Mouse (Mus musculus): ENCODE measurements around the gene Mnx1. TPM values are rescaled to one million over a fixed set of nuclear protein-coding genes. Genes with fewer than 3 reads are reported as not detected.

Mnx1 gene
- total RNA-seq (2021), result not detected
- long read RNA-seq, experiment 1, result 0 reads
- long read RNA-seq, experiment 2, result 0 reads

DNA sequence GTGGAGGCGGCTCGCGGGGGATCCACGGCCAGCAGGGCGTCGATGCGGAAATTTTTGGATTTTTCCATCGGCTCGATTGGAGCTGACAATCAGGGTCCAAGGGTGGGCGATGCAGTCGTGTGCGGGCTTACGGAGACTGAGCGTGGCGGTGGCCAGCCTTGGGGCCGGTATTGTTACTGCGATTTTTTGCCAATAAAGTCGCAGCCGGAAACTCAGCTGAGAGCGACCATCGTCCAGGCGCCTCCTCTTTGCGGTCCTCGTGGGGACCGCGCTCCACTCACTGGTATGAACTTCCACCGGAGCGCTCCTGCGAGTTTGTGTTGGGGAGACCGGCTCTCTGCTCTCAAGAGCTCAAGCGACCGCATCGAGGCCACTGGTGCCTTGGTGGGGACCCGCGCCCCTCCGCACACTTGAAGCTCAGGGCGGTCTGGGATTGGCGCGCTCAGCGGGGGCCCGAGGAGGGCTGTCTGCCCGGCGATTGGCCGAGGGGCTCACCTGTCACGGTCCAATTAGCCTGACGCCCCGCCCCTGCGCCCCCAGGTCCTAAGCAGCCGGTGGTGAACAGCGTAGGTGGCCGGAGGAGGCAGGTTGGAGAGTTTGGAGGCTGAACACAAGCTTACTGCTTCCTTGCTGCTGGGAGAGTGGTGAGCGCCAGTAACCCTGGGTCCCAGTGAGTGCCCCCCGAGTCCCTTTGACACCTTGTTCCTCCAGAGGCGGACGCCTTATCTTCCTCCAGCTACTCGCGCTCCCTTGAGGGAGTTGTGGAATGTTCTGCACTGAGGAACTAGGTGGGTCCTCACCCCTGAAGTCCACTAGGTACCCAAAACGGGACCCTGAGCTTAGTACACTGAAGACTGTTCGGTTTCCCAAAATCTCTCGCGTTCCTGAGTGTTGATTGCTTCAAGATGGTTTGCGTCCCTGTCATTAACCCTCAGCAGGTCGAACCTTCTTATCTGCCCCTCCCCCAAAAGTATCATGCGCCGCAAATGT, at the start of gene Mnx1:
Gene Mnx1 (minus strand): TSS at position 263 of the 990 bp plus-strand sequence.
- Histone ChIP-seq H3K27ac (no peak within 1 kb of the TSS), H3K4me3 (0 out of 2 replicates have a peak within 1 kb of the TSS, but pooled peaks have one; percentile 19)
- no peak for TF ChIP-seq CTCF (IDR thresholded peaks at IDR 0.05)
- intact Hi-C loops (cut with DNase I), result loop anchor here (5.0 kb wide), 1 partner anchor 1311 kb away; the partner anchor contains the start of gene En2
- DNase-seq (ENCODE audit: extremely low spot score in 1 of 2, low spot score in 2 of 2), result no peak

DNA sequence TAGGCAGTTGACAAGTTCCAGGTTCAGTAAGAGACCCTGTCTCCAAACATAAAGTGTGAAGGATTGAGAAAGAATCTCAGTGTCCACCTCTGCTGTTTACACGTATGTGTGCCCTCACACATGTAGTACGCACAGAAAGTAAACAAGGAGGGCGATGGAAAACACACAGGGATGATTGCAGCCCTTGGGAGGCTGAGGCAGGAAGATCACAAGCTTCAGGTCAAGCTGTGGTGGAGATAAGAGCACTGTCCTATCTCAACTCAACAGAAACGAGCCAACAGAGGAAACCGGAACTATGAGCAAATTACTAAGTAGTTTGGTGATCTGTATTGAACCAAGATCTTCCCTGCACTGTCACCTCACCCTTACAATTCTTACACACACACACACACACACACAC, 38.2 kb upstream of the Mnx1 start:
- Histone ChIP-seq H3K4me3 (no peak overlapping the region), H3K27ac (no peak overlapping the region)
- DNase-seq (ENCODE audit: extremely low spot score in 1 of 2, low spot score in 2 of 2), result no peak
- intact Hi-C loops (cut with DNase I), result no loop called here
- no peak for TF ChIP-seq CTCF (IDR thresholded peaks at IDR 0.05)

DNA sequence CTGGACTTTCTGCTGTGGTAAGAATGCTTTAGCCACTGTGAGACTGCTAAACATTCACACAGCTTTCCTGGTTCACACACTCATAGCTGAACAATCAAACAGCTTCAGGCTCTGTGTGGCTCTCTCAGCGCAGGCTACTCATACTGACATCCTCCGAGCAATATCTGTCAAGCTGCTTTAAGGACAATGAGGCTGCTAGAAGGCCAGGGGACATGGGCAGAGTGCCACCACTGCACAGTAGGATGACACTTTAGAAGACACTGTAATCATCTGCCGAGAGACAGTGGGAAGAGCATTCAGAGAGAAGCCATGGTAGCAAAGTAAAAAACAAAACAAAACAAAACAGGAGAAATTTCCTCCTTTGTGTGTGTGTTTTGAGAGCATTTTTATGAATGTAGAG, 37.6 kb upstream of the Mnx1 start:
- no peak for DNase-seq (ENCODE audit: extremely low spot score in 1 of 2, low spot score in 2 of 2)
- Histone ChIP-seq H3K4me3 (no peak overlapping the region), H3K27ac (no peak overlapping the region)
- TF ChIP-seq CTCF (IDR thresholded peaks at IDR 0.05), result no peak
- intact Hi-C loops (cut with DNase I), result no loop called here

GRCm38 (mm10) chr5:29507013-29507412, 28.7 kb upstream of the Mnx1 start:
- TF ChIP-seq CTCF (IDR thresholded peaks at IDR 0.05), result no peak
- intact Hi-C loops (cut with DNase I), result no loop called here
- DNase-seq (ENCODE audit: extremely low spot score in 1 of 2, low spot score in 2 of 2), result no peak
- no peak overlapping the region for H3K27ac ChIP-seq
- no peak overlapping the region for H3K4me3 ChIP-seq

- intact Hi-C loops (cut with DNase I), result loop anchor here (5.0 kb wide), 1 partner anchor 80 kb away; the partner anchor contains the start of gene Ube3c
- TF ChIP-seq CTCF (IDR thresholded peaks at IDR 0.05), result no peak
- H3K27ac ChIP-seq, result no peak overlapping the region
- no peak overlapping the region for H3K4me3 ChIP-seq
- no peak for DNase-seq (ENCODE audit: extremely low spot score in 1 of 2, low spot score in 2 of 2)
Measured at GRCm38 (mm10) chr5:29487321-29487720, 9.1 kb upstream of the Mnx1 start.

DNA sequence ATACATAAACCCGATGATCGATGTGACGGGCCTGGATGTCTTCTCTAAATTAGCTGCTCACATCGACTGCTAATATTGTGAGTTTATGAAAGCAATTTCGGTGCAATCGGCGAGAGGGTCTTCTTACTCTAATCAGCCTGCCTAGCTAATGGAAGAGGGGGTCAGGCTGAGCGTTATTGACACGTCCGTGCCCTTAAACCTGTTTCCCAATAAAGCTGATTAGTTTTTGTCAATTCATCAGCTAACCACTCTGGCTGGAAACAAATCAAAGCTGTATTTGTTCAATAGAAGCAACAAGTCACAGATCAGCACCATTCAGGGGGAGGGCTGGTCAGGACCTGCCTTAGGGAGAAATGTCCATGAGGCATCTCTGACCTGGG, 7.7 kb upstream of the Mnx1 start:
- no peak overlapping the region for H3K4me3 ChIP-seq
- TF ChIP-seq CTCF (IDR thresholded peaks at IDR 0.05), result no peak
- no peak for DNase-seq (ENCODE audit: extremely low spot score in 1 of 2, low spot score in 2 of 2)
- no peak overlapping the region for H3K27ac ChIP-seq
- intact Hi-C loops (cut with DNase I), result loop anchor here (5.0 kb wide), 1 partner anchor 81 kb away; the partner anchor contains the start of gene Ube3c

DNA sequence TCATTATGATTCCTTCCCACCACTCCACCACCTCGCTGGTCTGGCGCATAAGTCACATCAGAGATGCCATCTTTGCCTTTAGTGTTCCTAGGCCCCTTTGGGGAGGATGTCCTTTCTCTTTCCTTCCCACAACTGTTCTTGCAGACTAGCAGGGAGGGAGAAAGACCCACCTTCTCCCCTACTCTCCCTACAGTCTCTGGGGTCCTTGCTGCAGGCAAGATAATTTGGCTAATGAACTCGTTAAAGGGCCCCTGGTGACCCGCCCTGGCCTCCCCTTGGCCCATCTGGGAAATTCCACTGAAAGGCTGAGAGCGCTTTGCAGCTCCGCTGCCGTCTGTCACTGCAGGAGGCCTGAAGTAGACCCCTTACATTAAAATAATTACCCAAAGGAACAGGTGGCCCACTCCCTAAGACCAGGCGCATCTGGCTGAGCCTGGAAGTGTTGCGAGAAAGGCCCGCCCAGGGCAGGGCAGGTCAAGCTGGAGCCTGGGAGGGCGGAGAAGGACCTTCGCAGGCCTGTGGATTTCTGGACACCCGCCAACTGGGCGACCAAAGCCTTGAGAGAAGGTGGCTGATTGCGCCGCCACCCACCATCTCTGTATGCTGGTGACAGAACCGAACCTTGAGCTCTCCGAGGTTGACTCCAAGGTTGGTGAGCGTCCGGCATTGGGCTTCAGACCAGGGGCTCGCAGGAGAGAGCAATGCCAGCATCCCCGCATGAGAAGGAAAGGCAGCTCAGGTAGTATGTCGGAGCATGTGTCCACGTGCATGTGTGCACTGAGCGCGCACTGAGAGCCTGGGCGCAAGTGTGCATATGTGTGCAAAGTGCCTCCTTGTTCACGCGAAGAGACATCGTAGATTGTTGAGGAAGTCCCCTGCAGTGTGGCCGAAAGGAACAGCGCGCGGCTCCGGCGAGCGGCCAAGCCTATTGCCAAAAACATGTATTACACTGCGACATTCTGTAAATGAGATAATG, 7.0 kb upstream of the Mnx1 start:
- H3K27ac ChIP-seq, result no peak overlapping the region
- H3K4me3 ChIP-seq, result no peak overlapping the region
- intact Hi-C loops (cut with DNase I), result loop anchor here (5.0 kb wide), 1 partner anchor 82 kb away; the partner anchor contains the start of gene Ube3c
- no peak for TF ChIP-seq CTCF (IDR thresholded peaks at IDR 0.05)
- DNase-seq (ENCODE audit: extremely low spot score in 1 of 2, low spot score in 2 of 2), result no peak

DNA sequence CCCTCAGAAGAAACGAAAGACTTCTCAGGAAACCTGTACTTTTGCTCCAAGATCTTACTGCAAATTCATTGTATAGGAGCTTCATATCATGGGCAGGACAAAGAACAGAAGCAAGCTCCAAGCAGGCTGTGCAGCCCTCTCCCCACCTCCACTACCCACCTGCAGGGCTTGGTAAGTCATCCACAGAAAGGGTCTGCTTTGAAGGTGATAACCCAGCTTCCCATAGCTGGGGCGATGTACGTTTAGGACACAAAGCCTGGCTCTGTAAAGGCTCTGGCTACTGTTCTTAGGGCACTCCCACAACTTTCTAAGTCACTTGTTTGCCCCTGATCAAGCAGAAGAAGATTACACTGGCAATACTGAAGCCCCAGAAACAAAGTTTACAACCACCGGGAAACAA, 5.5 kb upstream of the Mnx1 start:
- TF ChIP-seq CTCF (IDR thresholded peaks at IDR 0.05), result no peak
- intact Hi-C loops (cut with DNase I), result no loop called here
- Histone ChIP-seq H3K27ac (no peak overlapping the region), H3K4me3 (no peak overlapping the region)
- DNase-seq (ENCODE audit: extremely low spot score in 1 of 2, low spot score in 2 of 2), result no peak

- intact Hi-C loops (cut with DNase I), result loop anchor here (5.0 kb wide), 1 partner anchor 1312 kb away; the partner anchor contains the start of gene En2
- peak; percentile 21 for TF ChIP-seq CTCF (IDR thresholded peaks at IDR 0.05)
- no peak for DNase-seq (ENCODE audit: extremely low spot score in 1 of 2, low spot score in 2 of 2)
- H3K27ac ChIP-seq, result no peak overlapping the region
- no peak overlapping the region for H3K4me3 ChIP-seq
Measured at GRCm38 (mm10) chr5:29479198-29479593, 926 bp upstream of the Mnx1 start.

GRCm38 (mm10) chr5:29477474-29478207, 629 bp downstream of the Mnx1 start:
- Histone ChIP-seq H3K4me3 (0 out of 2 replicates have a peak overlapping the region, but pooled peaks have one; percentile 19), H3K27ac (no peak overlapping the region)
- TF ChIP-seq CTCF (IDR thresholded peaks at IDR 0.05), result no peak
- DNase-seq (ENCODE audit: extremely low spot score in 1 of 2, low spot score in 2 of 2), result no peak
- intact Hi-C loops (cut with DNase I), result loop anchor here (5.0 kb wide), 1 partner anchor 1310 kb away; the partner anchor contains the start of gene En2

DNA sequence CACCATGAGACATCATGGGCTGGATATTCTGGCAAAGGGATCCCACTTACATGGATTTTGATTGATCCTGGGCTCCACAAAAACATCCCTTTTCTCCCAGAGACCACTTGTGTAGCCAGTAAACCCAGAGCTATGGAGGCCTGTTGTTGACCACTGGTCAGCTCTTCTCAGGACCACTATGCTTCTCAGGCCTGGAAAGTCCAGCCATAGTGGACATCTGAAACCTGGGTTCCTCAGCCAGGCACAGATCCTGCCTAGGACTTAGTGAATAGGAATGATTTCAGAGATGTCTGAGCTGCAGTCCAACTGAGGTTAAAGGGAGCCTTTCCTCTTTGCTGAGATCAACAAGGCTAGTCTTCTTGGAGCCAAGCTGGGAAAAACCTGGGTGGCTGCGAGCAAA, 2.2 kb downstream of the Mnx1 start:
- intact Hi-C loops (cut with DNase I), result loop anchor here (5.0 kb wide), 1 partner anchor 1309 kb away; the partner anchor contains the start of gene En2
- H3K27ac ChIP-seq, result no peak overlapping the region
- TF ChIP-seq CTCF (IDR thresholded peaks at IDR 0.05), result no peak
- H3K4me3 ChIP-seq, result no peak overlapping the region
- DNase-seq (ENCODE audit: extremely low spot score in 1 of 2, low spot score in 2 of 2), result no peak

Data from left cerebral cortex, adult 2 months (tissue).